Mouse (Mus musculus) 3T3-L1 (cell line): ENCODE results near the gene Cemip2.
A peak's percentile ranks its signal among the peaks of the same experiment; 100 is the strongest.

ENCODE experiments used
- DNase-seq: peaks from one replicate; pipeline ENCODE4 v3.0.0-alpha.2; 2015; ENCODE audit warnings: low read depth, low spot score

Cemip2 gene

DNA sequence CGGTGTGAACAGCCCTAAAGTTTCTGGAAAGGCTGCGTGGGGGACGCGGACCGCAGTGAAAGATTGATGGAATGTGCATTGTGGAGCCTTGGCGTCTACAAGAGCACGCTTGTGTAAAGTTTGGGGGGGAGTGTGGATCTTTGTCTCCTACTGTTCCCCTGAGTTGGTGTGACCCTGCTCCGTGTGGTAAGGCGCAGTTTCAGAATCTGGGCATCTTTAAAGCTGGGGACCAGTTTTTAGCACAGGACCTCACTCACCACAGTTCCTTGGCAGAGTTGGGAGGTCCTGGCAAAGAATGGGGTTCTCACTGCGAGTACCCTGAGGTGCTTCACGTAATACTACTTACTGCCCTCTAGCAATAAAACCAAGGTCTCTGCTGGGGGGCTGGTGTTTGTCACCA is 964 bp downstream of the Cemip2 start:
- peak; percentile 51 for DNase-seq

DNA sequence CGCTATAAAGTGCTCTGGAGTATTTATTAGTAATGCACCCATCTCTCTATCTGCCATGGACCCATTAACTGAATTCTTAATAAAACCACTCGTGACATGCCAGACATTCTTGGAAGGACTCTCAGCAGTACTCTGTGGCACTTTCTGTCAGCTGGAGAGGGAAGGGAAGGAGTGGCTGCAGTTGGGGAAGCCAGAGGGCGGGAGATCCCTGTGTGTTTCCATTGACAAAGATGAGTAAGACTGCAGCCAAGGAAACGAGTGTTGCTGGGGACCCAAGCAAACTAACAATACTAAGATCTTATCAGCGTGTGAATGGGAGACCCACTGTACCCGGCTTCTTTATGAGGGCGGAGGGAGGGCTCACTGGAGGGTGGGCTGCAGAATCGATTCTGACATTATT is 2.5 kb downstream of the Cemip2 start:
- peak; percentile 58 for DNase-seq

DNA sequence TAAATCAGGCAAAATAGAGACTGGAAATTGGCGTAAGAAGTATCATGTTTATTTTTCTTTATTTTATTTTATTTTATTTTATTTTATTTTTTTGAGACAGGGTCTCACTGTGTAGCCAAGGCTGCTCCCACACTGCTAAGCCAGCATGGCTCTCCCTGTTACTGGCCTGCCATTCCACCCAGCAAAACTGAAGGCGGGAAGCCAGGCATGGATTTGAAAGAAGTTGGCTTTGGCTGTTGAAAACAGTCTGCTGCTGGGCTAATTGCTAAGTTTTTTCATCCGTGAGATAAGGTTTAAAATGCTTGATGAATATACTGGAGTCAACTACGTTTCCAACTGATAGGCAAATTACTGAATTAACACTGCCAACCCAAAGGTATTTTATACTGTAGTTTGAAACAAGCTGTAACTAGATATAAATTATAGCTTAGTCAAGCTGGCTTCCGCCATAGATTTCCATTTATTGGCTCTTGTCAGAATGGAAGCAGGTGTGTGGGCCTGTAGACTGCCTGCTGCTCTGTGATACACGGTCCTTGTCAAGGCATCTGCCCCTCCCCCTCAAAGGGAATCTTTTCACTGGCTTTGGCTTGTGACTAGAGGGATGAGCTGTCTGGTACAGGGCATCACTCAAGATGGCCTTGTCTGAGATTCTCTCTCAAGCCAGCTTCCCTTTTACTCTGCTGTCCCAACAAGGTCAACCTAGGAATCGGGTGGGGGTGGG is 3.1 kb downstream of the Cemip2 start:
- DNase-seq: no peak

DNA sequence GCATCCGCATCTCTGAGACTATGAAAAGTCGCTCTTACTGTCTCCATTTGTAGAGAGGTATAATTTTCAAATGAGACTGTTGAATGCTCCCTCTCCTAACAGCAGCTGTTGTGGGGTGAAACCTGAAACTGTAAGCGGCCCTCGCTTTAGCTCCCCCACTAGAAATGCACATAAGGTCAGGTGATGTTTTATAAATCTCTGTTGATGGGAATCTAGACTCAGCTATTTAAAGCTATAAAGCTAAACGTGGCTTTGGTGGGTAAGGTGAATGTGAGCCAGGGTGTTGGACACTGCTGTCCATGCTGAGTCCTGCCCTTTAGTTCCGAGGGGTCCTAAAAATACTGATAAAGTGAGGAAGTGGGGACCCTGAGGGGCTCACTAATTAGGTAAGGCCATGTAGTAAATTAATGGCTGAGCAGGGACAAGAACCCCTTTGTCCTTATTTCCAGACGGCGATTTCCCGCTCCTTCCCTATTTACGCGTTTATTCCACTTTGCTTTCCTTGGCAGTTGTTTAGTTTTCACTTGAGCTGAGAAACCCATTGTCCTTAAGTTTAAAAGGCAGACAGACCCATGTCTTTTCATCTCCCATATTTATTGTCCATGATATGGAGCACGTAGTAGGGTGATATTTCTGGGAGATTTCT is 3.8 kb downstream of the Cemip2 start:
- DNase-seq: no peak

DNA sequence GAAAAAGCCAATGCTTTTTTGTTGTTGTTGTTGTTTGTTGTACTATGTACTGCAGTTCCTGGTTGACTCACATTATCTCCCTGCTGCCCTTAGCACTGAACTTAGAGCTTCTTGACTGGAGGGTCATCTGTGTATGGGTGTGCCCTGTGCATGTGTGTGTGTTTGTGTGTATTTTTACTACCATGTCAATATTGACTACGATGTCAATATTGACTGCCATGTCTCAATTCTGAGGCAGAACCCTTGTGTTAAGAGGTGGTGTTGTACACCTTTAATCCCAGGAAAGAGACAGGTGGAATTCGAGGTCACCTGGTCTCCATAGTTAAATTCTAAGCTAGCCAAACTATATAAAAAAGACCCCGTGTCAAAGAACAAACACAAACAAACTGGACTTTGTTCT is 5.6 kb downstream of the Cemip2 start:
- no peak for DNase-seq

DNA sequence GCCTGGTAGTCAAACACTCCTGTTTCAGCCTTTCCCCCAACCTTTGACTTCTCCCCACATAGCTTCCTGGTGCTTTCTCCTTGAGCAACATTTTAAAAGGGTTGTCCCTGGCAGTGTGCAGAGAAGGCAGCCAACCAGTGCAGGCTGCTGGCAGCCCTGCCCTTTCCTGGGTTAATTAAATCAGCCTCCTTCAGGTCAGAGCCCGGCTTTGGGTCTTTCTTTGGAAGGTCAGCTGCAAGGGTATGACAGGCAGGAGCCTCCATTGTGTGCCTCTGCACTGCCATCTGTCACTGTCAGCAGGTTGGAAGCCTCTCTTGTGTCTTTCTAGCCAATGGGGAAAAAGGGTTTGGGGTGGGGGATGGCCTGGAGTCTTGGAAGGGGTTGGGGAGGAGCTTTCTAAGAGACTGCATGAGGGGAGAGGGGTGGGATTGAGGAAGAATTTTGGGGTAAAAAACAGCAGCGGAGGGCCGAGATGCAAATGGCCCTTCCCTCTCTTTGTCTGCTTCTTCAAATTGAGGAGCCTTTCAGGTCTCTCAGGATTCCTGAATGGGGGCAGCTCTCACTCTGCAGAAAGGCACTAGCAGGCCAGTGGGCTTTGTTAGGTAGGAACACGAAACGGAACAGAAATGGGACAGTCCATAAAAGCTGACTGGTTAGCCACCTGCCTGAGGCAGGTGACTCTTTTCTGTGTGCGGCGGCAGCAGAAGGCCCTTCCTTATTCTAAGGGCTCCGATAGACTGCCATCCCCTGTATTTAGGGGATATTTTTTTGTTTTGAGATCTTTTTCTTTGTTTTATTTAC is 6.4 kb downstream of the Cemip2 start:
- DNase-seq: no peak

DNA sequence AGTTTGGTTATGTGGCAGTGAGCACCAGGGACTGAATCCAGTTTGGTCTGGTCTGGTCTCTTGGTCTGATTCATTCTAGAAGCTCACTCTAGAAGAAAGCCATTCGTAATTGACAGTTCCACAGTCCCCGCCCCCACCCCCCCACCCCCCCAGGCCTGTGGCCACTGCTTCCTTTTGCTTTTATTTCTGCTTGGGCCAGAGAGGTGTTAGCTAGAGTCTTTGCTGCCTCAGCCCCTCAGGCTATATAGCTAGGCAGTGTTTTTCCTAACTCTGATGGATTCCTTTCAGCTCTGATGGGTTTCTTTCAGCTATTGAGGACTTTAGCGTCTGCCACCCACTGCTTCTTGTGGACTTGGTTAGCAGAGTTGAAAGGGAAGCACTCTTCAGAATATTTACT is 7.0 kb downstream of the Cemip2 start:
- no peak for DNase-seq

DNA sequence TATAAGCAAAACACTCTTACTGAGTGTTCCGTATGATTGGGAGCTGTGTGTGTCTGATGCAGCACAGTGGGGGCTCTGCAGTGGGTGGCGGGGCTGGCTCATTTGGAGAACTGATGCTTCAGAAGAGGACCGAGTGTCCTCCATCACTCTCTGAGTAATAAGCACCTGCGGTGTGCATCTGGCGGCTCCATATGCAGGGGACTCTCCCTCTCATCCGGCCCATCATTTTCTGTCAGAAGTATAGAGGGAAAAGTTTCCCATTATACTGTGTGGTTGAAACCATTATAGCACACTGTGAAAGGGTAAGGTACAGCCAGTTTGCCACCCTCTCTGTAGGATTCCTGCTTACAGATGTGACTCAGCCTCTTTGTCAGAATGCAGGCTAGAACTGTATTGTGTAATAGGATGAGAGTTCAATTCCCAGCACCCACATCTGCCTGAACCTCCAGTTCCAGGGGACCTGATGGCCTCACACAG is 8.9 kb downstream of the Cemip2 start:
- DNase-seq: peak; percentile 42

DNA sequence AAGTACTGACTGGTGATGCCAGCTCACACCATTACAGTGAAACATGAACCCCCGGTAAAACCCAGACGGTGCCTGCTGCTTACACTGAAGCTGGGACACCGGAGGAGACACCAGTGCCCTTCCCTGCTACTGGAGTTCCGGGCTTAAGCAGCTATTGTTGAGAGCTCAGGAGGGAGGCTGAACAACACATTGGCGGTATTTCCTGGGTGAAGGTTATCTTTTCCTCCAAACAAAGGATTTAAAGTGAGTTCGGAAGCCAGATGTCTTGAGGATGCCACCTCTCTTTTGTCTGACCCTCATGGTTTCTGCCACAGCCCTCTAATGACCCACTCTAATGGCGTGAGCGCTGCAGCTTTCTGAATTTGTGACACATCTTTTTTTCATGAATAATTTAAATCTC is 10.9 kb downstream of the Cemip2 start:
- DNase-seq: no peak

DNA sequence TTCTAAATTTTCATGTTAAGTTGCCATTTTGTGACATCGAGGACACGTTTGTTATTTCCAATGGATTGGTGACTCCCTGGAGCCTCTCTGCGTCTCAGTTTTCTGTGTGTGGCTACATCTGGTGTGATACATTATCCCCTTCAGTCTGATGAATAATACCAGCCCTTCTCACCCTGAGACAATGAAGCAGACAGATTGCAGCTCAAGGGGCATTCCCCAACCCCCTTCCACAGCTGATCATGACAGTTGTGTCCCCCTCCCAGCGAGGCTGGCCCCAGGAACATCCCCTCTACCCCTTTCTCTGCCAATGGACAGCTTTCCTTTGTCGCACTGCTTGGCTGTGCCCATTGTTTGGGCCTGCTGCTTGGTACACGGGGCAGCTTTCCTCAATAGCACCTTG is 11.5 kb downstream of the Cemip2 start:
- no peak for DNase-seq

DNA sequence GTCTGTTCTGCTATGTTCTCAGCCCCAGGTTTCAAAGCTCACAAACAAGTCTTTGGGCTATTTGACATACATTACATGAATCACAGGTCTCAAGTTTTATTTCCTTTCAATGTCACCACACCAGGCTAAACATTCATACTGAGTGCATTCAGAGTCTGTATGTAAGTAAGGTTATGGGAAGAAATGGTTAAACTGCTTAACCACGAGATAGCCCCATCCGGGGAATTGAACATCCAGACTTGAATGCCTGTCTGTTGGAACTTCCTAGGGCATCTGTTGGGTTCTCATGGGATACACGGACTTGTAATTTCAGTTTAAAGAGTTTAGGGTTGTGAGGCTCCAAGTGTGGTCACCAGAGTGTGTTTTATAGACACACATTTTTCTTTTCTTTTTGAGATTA is 13.2 kb downstream of the Cemip2 start:
- no peak for DNase-seq

DNA sequence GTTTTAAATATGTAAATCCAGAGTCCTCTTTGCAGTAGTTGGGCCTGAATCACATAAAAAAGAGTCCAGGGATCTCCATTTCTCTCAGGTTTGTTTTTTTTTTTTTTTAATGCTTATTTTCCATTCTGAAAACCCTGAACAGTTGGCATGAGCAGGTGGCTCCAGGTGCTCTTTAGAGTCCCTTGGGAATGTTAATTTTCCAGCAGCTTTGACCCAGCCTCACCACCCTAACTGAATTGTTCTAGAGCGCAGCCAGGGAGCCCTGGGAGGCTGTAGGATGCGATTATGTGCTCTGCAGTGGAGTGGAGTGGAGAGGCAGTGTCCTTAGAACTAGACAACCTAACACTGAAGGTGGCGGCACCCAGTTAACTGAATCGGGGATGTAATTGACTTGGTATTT is 13.7 kb downstream of the Cemip2 start:
- no peak for DNase-seq

DNA sequence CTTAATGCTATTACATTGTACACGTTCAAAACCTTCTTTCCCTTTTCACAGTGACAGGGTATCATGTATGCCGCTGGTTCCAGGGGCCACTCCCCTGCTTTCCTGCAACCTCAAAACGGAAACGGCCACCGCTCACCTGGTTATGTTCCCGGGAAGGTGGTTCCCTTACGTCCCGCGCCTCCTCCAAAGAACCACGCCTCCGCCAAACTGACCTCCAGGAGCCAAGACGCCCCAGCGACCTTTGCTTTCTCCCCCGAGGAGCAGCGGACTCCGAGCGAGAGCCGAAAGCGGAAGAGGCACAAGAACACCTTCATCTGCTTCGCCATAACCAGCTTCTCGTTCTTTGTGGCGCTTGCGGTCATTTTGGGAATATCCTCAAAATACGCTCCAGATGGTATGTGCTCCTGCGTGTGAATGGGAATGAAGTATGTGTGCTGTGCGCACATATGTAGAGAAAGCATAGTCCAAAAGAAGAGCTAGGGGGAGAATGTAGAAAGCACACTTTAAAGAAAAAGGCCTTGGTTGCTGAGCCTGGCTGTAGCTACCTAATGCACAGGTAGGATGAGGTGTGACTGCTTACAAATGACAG is 14.5 kb downstream of the Cemip2 start:
- DNase-seq: no peak

DNA sequence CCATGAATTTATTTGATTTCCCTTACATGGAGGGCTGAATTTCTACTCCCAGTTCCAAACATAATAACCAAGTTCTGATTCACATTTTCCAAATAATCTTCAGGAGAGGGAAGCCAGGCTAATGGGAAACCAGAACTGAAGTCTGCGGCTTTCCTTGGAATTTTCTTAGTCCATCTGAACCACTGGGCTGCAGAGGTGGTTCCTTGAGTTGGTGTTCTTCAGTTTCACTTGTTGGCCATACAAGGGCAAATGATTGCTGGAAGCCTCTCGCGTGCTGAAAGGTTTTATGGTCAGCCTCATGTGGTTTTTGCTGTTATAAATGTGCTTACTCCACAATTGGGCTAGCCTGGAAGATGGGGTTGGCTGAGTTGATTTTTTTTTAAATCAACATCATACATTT is 16.4 kb downstream of the Cemip2 start:
- no peak for DNase-seq

DNA sequence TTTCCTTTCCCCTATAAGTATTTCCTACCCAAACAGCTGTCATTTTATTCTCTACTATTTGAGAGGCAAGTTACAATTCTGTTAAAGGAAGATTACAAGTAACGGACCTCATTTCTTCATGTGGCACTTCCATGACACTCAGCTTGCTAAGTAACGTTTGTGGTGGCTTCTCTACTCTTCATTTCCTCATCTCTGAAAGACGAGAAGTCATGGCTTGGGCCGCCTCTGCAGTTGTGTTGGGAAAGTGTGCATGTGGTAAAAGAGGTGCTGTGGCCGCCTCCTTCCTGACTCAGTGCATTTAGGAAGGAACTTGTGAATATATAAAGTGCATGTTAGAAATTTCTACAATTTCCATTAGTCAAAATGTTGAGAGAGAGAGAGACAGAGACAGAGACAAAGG is 18.2 kb downstream of the Cemip2 start:
- no peak for DNase-seq

DNA sequence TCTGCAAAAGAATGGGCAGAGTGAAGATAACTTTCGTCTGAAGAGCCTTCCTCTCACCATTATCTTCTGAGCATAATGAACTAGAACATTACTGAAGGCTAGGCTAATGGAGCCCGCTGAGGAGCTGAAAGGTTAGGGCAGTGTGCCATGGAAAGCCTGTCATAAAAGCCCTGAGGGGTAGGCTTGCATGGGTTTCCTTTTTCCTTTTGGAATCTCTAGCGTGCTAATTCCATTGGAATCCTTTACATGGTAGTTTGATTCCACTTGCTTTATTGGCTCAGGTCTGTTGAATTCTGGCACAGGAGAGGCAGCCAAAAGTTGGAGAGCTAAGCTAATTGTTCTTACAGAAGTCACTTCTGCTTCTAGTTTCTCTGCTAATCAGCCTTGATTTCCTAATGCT is 20.6 kb downstream of the Cemip2 start:
- peak; percentile 49 for DNase-seq

DNA sequence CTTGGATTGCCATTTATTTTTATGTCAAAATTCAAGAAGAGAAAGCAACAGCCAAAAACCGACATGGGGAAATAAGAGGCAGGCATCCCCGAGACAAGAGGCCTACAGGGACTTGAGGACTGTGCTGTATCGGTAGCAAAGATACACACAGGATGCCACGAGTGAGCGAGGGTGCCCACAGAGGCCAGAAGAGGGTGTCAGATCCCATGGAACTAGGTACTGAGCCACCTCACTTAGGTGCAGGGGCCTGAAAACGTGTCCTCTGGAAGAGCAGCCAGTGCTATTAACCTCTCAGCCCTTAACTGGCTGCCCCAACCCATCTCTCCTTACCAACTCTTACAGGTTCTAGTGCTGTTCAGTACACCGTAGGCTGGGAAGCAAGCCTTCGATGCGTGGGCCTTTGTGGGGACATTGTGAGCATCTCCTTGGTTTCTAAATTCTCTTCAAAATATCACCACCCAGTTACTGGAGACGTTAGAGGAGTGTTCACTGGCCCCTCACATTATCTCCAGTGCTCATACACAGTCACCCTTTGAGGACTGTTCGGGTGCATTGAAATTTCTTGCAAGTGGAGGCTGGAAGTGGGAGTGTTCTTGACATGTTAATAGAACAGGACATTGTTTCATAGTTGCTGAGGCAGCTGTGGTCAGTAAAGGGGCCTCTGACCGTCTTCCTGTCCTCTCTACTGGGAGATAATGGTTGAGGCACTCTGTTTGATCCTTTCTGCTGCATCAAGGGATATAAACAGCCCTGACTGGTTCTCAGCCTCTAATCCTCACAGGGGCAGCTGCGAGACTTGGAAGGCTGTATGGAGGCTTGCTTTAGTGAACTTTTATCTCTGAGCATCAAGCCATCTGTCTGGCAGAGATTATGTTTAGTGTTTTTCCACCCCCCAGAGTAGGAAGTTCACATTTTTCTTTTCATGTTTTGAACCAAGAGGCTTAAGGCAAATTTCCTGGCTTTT is 21.6 kb downstream of the Cemip2 start:
- DNase-seq: no peak

DNA sequence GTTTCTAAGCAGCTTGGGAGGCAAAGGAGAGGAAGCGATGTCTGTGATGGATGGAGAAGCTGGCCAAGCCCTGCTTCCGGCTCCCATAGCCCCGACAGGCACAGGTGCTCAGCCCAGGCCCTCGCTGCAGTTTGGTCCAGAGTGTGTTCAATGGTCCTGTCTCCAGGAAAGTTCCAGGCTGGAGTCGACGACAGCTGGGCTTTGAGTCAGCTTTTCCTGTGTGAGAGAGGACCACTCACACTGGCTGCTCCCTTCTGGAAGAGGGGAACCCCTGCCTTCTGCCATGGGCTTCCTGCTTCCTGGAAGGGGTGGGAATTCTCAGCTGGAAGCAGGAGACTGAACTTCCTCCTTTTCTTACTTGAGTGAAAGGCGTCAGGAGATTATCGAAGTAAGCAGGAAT is 26.3 kb downstream of the Cemip2 start:
- no peak for DNase-seq

DNA sequence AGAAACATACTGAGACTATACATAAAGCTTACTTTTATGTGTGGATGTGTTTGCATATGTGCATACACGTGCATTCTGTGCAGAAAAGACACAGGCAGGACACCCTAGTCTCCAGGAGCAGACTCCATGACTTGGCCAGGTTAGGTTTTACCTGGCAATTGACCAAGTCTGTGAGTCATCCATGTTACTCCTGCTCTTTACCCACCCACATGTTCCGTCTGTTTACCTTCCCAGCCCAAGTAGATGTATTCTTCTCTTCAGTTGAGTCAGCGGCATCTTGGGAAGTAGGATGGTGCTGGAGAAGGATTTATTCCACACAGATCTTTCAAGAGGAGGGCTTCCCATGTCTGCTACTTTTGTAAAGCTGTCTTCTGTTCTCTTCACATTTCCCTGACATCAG is 27.2 kb downstream of the Cemip2 start:
- no peak for DNase-seq

DNA sequence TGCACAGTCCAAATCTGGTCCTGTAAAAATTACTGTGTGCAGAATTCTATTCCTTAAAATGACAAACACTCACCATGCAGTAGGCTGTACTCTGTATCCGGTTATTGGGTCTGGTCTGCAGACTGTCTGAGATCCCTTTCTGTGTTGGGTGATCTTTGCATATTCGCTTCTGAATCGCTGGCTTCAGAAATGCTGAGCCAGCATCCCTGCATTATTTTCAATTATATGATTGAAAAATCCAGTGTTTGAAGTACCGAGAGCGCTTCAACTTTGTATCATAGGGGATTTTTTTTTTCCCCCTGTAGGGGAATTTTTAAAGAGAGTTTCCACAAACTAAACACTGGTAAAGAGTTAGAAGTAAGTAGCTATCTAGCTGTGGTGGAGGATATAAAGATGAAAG is 32.0 kb downstream of the Cemip2 start:
- DNase-seq: no peak

DNA sequence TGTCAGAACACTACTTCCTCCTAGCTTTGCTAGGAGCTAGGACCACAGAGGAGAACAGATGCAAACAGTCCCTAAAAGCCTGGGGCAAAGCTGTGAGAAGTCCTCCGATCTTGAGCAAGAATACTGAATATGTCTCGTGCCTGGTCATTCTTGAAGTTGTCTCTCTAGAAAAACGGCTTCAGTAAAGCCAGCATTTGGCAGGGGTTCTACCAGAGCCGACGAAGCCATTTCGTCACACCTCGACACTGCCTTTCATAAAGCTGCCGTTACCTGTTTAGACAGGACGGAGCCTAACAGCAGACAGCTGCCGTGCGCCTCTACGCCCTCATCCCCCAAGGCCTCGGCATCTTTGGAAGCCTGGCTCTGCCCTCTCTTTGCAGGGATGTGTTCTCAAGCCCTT is 35.4 kb downstream of the Cemip2 start:
- no peak for DNase-seq
